Mouse (Mus musculus) inflammation-experienced regulatory T-cells, adult 6 months (primary cell): Measurements from ENCODE around the gene Pard3b. TPM values are rescaled to one million over a fixed set of nuclear protein-coding genes. Genes with fewer than 3 reads are reported as not detected.
"Not testable (repeated sequence)": the region's sequence is repeated elsewhere in the genome, so short reads cannot be mapped to it uniquely, and the experiment has no call there.

Source experiments
- ATAC-seq: one replicate; pipeline ENCODE4 v1.8.0; 2017
- polyA plus RNA-seq, 3 experiments: library from polyadenylated mRNA; unstranded; fragments of 100-300 nt; shearing (Covaris generic); gene quantifications; one replicate each; pipeline ENCODE4 v1.2.1; 2017

Pard3b gene
- polyA plus RNA-seq, 3 experiments from 2014 or later = 0.07 to 0.10 TPM; not detected in 1

- no peak for ATAC-seq
These were observed 952.8 kb downstream of the Pard3b start for GRCm38 (mm10) chr1:62591296-62592031.

GRCm38 (mm10) chr1:62595401-62595800 is 956.8 kb downstream of the Pard3b start:
- no peak for ATAC-seq

- no peak for ATAC-seq
These were observed 959.3 kb downstream of the Pard3b start for GRCm38 (mm10) chr1:62597751-62598400.

- ATAC-seq = no peak
These were observed 959.9 kb downstream of the Pard3b start for GRCm38 (mm10) chr1:62598551-62598950.

- not testable (repeated sequence) for ATAC-seq
These were observed 966.0 kb downstream of the Pard3b start for GRCm38 (mm10) chr1:62604644-62605043.

GRCm38 (mm10) chr1:62618109-62618665 is 979.6 kb downstream of the Pard3b start:
- no peak for ATAC-seq

GRCm38 (mm10) chr1:62619456-62619855 is 980.8 kb downstream of the Pard3b start:
- ATAC-seq = no peak

- ATAC-seq = no peak
These were observed 983.8 kb downstream of the Pard3b start for GRCm38 (mm10) chr1:62622447-62622846.

GRCm38 (mm10) chr1:62624166-62624565 is 985.5 kb downstream of the Pard3b start:
- ATAC-seq = no peak

GRCm38 (mm10) chr1:62624836-62625235 is 986.2 kb downstream of the Pard3b start:
- no peak for ATAC-seq

- ATAC-seq = no peak
These were observed 986.7 kb downstream of the Pard3b start for GRCm38 (mm10) chr1:62625332-62625731.

GRCm38 (mm10) chr1:62625819-62626505 is 987.3 kb downstream of the Pard3b start:
- ATAC-seq = no peak

GRCm38 (mm10) chr1:62629952-62630351 is 991.3 kb downstream of the Pard3b start:
- ATAC-seq = no peak

GRCm38 (mm10) chr1:62631511-62632305 is 993.1 kb downstream of the Pard3b start:
- no peak for ATAC-seq

GRCm38 (mm10) chr1:62632886-62633285 is 994.3 kb downstream of the Pard3b start:
- ATAC-seq = no peak

GRCm38 (mm10) chr1:62635203-62635602 is 996.6 kb downstream of the Pard3b start:
- ATAC-seq = no peak

GRCm38 (mm10) chr1:62636906-62637673 is 998.5 kb downstream of the Pard3b start:
- no peak for ATAC-seq

GRCm38 (mm10) chr1:62639012-62639411 is 1000.4 kb downstream of the Pard3b start:
- peak; percentile 52 for ATAC-seq

- ATAC-seq = no peak
These were observed 1000.8 kb downstream of the Pard3b start for GRCm38 (mm10) chr1:62639440-62639839.

- ATAC-seq = no peak
These were observed 1006.1 kb downstream of the Pard3b start for GRCm38 (mm10) chr1:62644631-62645278.

- no peak for ATAC-seq
These were observed 1008.2 kb downstream of the Pard3b start for GRCm38 (mm10) chr1:62646812-62647211.
